In genomic region chr8:125700407-125700806, GRCm38 (mm10) we compare ENCODE assay signal across 28 mouse cellular contexts.
"Had no signal": no experiment of that assay in that cellular context is flagged by ENCODE, and none has a peak within 500 bp of the region (broad histone marks: within the 10 kb centered on the region; RNA-seq: fewer than 3 reads in every experiment).

No protein-coding gene starts in this region.

- ATAC-seq: hindbrain, embryonic 16.5 days; inflammation-experienced regulatory T-cells, adult 6 months; intestine, embryonic 15.5 days; intestine, postnatal 0 days; liver, embryonic 12.5 days had no signal

- H3K4me1 ChIP-seq: heart, embryonic 10.5 days; heart, embryonic 12.5 days; intestine, embryonic 15.5 days; limb, embryonic 13.5 days; liver, embryonic 12.5 days had no signal

- H3K27ac ChIP-seq: gastrocnemius, adult 2 months; heart, embryonic 10.5 days; hindbrain, embryonic 10.5 days; hindbrain, embryonic 12.5 days; hindbrain, embryonic 14.5 days; intestine, embryonic 15.5 days; kidney, postnatal 0 days; layer of hippocampus, adult 2 months; limb, embryonic 13.5 days; limb, embryonic 15.5 days; liver, embryonic 12.5 days; liver, embryonic 14.5 days had no signal

- DNase-seq: gastrocnemius, adult 2 months; gastrocnemius, postnatal 10 days; gastrocnemius, postnatal 25 days; heart, adult 18-20 months; heart, postnatal 10 days; heart, postnatal 4 days; kidney, adult 18-20 months; kidney, adult 8-10 months; kidney, postnatal 14 days; kidney, postnatal 4 days; layer of hippocampus, adult 9-11 months; layer of hippocampus, postnatal 36 days; left cerebral cortex, postnatal 4 days had no signal

- H3K9ac ChIP-seq: heart, embryonic 12.5 days; hindbrain, embryonic 12.5 days; hindbrain, embryonic 14.5 days; intestine, embryonic 15.5 days; limb, embryonic 13.5 days; limb, embryonic 15.5 days; liver, embryonic 12.5 days; liver, embryonic 14.5 days had no signal

- H3K36me3 ChIP-seq: heart, embryonic 10.5 days; heart, embryonic 12.5 days; hindbrain, embryonic 10.5 days; hindbrain, embryonic 12.5 days; intestine, embryonic 15.5 days; limb, embryonic 13.5 days; limb, embryonic 15.5 days; liver, embryonic 12.5 days had no signal

- H3K4me2 ChIP-seq: heart, embryonic 12.5 days; hindbrain, embryonic 12.5 days; hindbrain, embryonic 14.5 days; intestine, embryonic 15.5 days; limb, embryonic 13.5 days; limb, embryonic 15.5 days; liver, embryonic 12.5 days had no signal

- H3K9me3 ChIP-seq: intestine, embryonic 15.5 days; limb, embryonic 15.5 days; liver, embryonic 12.5 days had no signal

- H3K27me3 ChIP-seq: heart, embryonic 12.5 days; hindbrain, embryonic 12.5 days; intestine, embryonic 15.5 days; limb, embryonic 13.5 days; limb, embryonic 15.5 days; liver, embryonic 12.5 days had no signal

- H3K4me3 ChIP-seq: gastrocnemius, adult 2 months; heart, embryonic 10.5 days; heart, embryonic 12.5 days; hindbrain, embryonic 10.5 days; hindbrain, embryonic 12.5 days; intestine, embryonic 15.5 days; layer of hippocampus, adult 2 months; limb, embryonic 13.5 days; limb, embryonic 15.5 days; liver, embryonic 12.5 days had no signal
